In genomic region chr9:116083300-116083699, GRCm38 (mm10) we compare ENCODE assay signal across 21 mouse cellular contexts.
DNase-seq lines count a peak whose midpoint lies in the region; ATAC-seq and TF ChIP-seq lines count a peak whose summit lies in the region.
"Had no signal": no experiment of that assay in that cellular context is flagged by ENCODE, and none has a peak within 500 bp of the region (broad histone marks: within the 10 kb centered on the region; RNA-seq: fewer than 3 reads in every experiment).

No protein-coding gene starts in this region.

- no peak overlapping the region for H3K4me2 ChIP-seq in forebrain, embryonic 14.5 days (ENCODE audit: low read length)
- no peak overlapping the region for H3K4me2 ChIP-seq in forebrain, embryonic 12.5 days
- no peak overlapping the region for H3K4me2 ChIP-seq in midbrain, postnatal 0 days (ENCODE audit: low read depth, low read length, poor library complexity, severe bottlenecking)
- no peak overlapping the region for H3K4me2 ChIP-seq in midbrain, embryonic 11.5 days
- no peak overlapping the region for H3K4me2 ChIP-seq in forebrain, postnatal 0 days (ENCODE audit: low read depth)
- H3K4me2 ChIP-seq: embryonic facial prominence, embryonic 12.5 days; embryonic facial prominence, embryonic 15.5 days; heart, embryonic 11.5 days; hindbrain, embryonic 12.5 days; hindbrain, embryonic 15.5 days had no signal

- no peaks in the 10 kb centered on the region for H3K36me3 ChIP-seq in forebrain, embryonic 14.5 days (ENCODE audit: control insufficient read depth, insufficient read depth, low read length)
- no peaks in the 10 kb centered on the region for H3K36me3 ChIP-seq in forebrain, embryonic 12.5 days (replicated peaks)
- no peaks in the 10 kb centered on the region for H3K36me3 ChIP-seq in midbrain, postnatal 0 days (ENCODE audit: insufficient read depth, low read length)
- no peaks in the 10 kb centered on the region for H3K36me3 ChIP-seq in midbrain, embryonic 11.5 days (ENCODE audit: control insufficient read depth, insufficient read depth, low read length)
- H3K36me3 ChIP-seq in forebrain, postnatal 0 days (ENCODE audit: insufficient read depth): no peaks in the 10 kb centered on the region
- H3K36me3 ChIP-seq: embryonic facial prominence, embryonic 12.5 days; embryonic facial prominence, embryonic 15.5 days; G1E; hindbrain, embryonic 12.5 days; hindbrain, embryonic 15.5 days had no signal

- H3K4me3 ChIP-seq in forebrain, embryonic 14.5 days (ENCODE audit: low read depth, low read length): no peak overlapping the region
- no peak overlapping the region for H3K4me3 ChIP-seq in forebrain, embryonic 12.5 days (replicated peaks)
- no peak overlapping the region for H3K4me3 ChIP-seq in midbrain, postnatal 0 days (ENCODE audit: low read depth, low read length)
- no peak overlapping the region for H3K4me3 ChIP-seq in midbrain, embryonic 11.5 days (ENCODE audit: low read depth, low read length)
- H3K4me3 ChIP-seq in forebrain, postnatal 0 days (ENCODE audit: low read depth, low read length): no peak overlapping the region
- H3K4me3 ChIP-seq: embryonic facial prominence, embryonic 12.5 days; embryonic facial prominence, embryonic 15.5 days; gastrocnemius, adult 2 months; hindbrain, embryonic 12.5 days; hindbrain, embryonic 15.5 days had no signal

- no peaks in the 10 kb centered on the region for H3K27me3 ChIP-seq in forebrain, embryonic 14.5 days (replicated peaks; ENCODE audit: control insufficient read depth, insufficient read depth, low read length)
- H3K27me3 ChIP-seq in forebrain, embryonic 12.5 days: no peaks in the 10 kb centered on the region
- no peaks in the 10 kb centered on the region for H3K27me3 ChIP-seq in midbrain, postnatal 0 days (ENCODE audit: insufficient read depth, low read length)
- no peaks in the 10 kb centered on the region for H3K27me3 ChIP-seq in midbrain, embryonic 11.5 days (ENCODE audit: control insufficient read depth, insufficient read depth, low read length)
- H3K27me3 ChIP-seq in forebrain, postnatal 0 days (ENCODE audit: insufficient read depth, low read length): no peaks in the 10 kb centered on the region
- H3K27me3 ChIP-seq: CH12.LX; embryonic facial prominence, embryonic 12.5 days; embryonic facial prominence, embryonic 15.5 days; hindbrain, embryonic 12.5 days; hindbrain, embryonic 15.5 days; Patski had no signal

- no peak overlapping the region for H3K9ac ChIP-seq in forebrain, embryonic 14.5 days (ENCODE audit: low read length)
- H3K9ac ChIP-seq in forebrain, embryonic 12.5 days: no peak overlapping the region
- no peak overlapping the region for H3K9ac ChIP-seq in midbrain, postnatal 0 days (replicated peaks; ENCODE audit: low read length, poor library complexity, severe bottlenecking)
- no peak overlapping the region for H3K9ac ChIP-seq in midbrain, embryonic 11.5 days (ENCODE audit: low read length)
- H3K9ac ChIP-seq in forebrain, postnatal 0 days: no peak overlapping the region
- H3K9ac ChIP-seq: embryonic facial prominence, embryonic 12.5 days; embryonic facial prominence, embryonic 15.5 days; hindbrain, embryonic 12.5 days; hindbrain, embryonic 15.5 days had no signal

- peaks cover 4% of the 10 kb centered on the region; the same call in 1 of the 2 replicates for H3K4me1 ChIP-seq in forebrain, embryonic 14.5 days (ENCODE audit: control insufficient read depth, insufficient read depth, low read length)
- H3K4me1 ChIP-seq in forebrain, embryonic 12.5 days: no peaks in the 10 kb centered on the region
- no peaks in the 10 kb centered on the region for H3K4me1 ChIP-seq in midbrain, postnatal 0 days (ENCODE audit: insufficient read depth, low read length)
- no peaks in the 10 kb centered on the region for H3K4me1 ChIP-seq in midbrain, embryonic 11.5 days (ENCODE audit: control insufficient read depth, insufficient read depth, low read length)
- no peaks in the 10 kb centered on the region for H3K4me1 ChIP-seq in forebrain, postnatal 0 days (ENCODE audit: insufficient read depth)
- H3K4me1 ChIP-seq: embryonic facial prominence, embryonic 12.5 days; embryonic facial prominence, embryonic 15.5 days; hindbrain, embryonic 12.5 days; hindbrain, embryonic 15.5 days had no signal

- 51% methylated on average over 5 of the region's 5 CpGs for WGBS in forebrain, embryonic 14.5 days
- WGBS in forebrain, embryonic 12.5 days: 70% methylated on average over 5 of the region's 5 CpGs
- 65% methylated on average over 5 of the region's 5 CpGs for WGBS in midbrain, postnatal 0 days
- 88% methylated on average over 5 of the region's 5 CpGs for WGBS in midbrain, embryonic 11.5 days
- 39% methylated on average over 5 of the region's 5 CpGs for WGBS in forebrain, postnatal 0 days

- no peaks in the 10 kb centered on the region for H3K9me3 ChIP-seq in forebrain, embryonic 14.5 days (replicated peaks; ENCODE audit: control insufficient read depth, low read length)
- H3K9me3 ChIP-seq in forebrain, embryonic 12.5 days: no peaks in the 10 kb centered on the region
- H3K9me3 ChIP-seq in midbrain, postnatal 0 days (ENCODE audit: low read length): no peaks in the 10 kb centered on the region
- no peaks in the 10 kb centered on the region for H3K9me3 ChIP-seq in midbrain, embryonic 11.5 days (ENCODE audit: control insufficient read depth, low read length)
- H3K9me3 ChIP-seq in forebrain, postnatal 0 days (ENCODE audit: low read length): no peaks in the 10 kb centered on the region
- H3K9me3 ChIP-seq: embryonic facial prominence, embryonic 12.5 days; embryonic facial prominence, embryonic 15.5 days; hindbrain, embryonic 12.5 days; hindbrain, embryonic 15.5 days had no signal

- ATAC-seq in forebrain, embryonic 14.5 days: peak; percentile 20; the same call in 1 of the 2 replicates
- ATAC-seq in forebrain, embryonic 12.5 days (ENCODE audit: low FRiP score): no peak
- no peak for ATAC-seq in midbrain, postnatal 0 days (ENCODE audit: low FRiP score)
- no peak for ATAC-seq in midbrain, embryonic 11.5 days (ENCODE audit: low FRiP score)
- peak; percentile 58; the same call in 1 of the 2 replicates for ATAC-seq in forebrain, postnatal 0 days
- ATAC-seq: intestine, postnatal 0 days; Patski had no signal

- peak; percentile 41 for DNase-seq in forebrain, embryonic 14.5 days (ENCODE audit: low spot score)
- DNase-seq in midbrain, postnatal 0 days (ENCODE audit: low spot score): peak; percentile 36
- no peak for DNase-seq in midbrain, embryonic 11.5 days (ENCODE audit: low spot score, missing footprints)
- DNase-seq in brain, adult 2 months (ENCODE audit: low read depth, low spot score): peak; percentile 15
- DNase-seq in forebrain, postnatal 0 days: peak; percentile 27
- DNase-seq in urinary bladder, postnatal 36 days (ENCODE audit: low spot score in 2 of 2): no peak
- DNase-seq: cerebellum, adult 18-20 months; cerebellum, adult 9-11 months; cerebellum, postnatal 25 days; gastrocnemius, adult 2 months; gastrocnemius, postnatal 14 days had no signal

- H3K27ac ChIP-seq in forebrain, embryonic 14.5 days (ENCODE audit: low read depth, low read length): no peak overlapping the region
- no peak overlapping the region for H3K27ac ChIP-seq in forebrain, embryonic 12.5 days
- no peak overlapping the region for H3K27ac ChIP-seq in midbrain, postnatal 0 days (ENCODE audit: low read depth, low read length)
- no peak overlapping the region for H3K27ac ChIP-seq in midbrain, embryonic 11.5 days (ENCODE audit: low read depth, low read length)
- H3K27ac ChIP-seq in forebrain, postnatal 0 days (ENCODE audit: low read depth, low read length): no peak overlapping the region
- H3K27ac ChIP-seq: embryonic facial prominence, embryonic 12.5 days; embryonic facial prominence, embryonic 15.5 days; gastrocnemius, adult 2 months; hindbrain, embryonic 12.5 days; hindbrain, embryonic 15.5 days had no signal

- TF ChIP-seq CTCF in midbrain, postnatal 0 days (IDR thresholded peaks at IDR 0.05): no peak
- TF ChIP-seq CTCF in forebrain, postnatal 0 days (IDR thresholded peaks at IDR 0.05; ENCODE audit: low read depth): no peak

Comparison
In these comparisons a context has a peak if more than half of its experiments do, and no peak if none do; other contexts are left out.
1. ATAC-seq: peak in forebrain, embryonic 14.5 days (single experiment) and forebrain, postnatal 0 days (single experiment); none in forebrain, embryonic 12.5 days (single experiment), midbrain, postnatal 0 days (single experiment) and midbrain, embryonic 11.5 days (single experiment).
2. DNase-seq: peak in forebrain, embryonic 14.5 days (single experiment), midbrain, postnatal 0 days (single experiment), brain, adult 2 months (single experiment) and forebrain, postnatal 0 days (single experiment); none in midbrain, embryonic 11.5 days (single experiment) and urinary bladder, postnatal 36 days (0 of 2).